Mouse (Mus musculus) thymus, postnatal 14 days (tissue): Measurements from ENCODE around the gene Adcy9.

Experiments used
- DNase-seq: peaks from one replicate; pipeline ENCODE4 v3.0.0; 2021

Gene Adcy9

GRCm38 (mm10) chr16:4418776-4419545, 1.3 kb downstream of the Adcy9 start:
- peak; percentile 52 for DNase-seq

GRCm38 (mm10) chr16:4418072-4418471, 2.2 kb downstream of the Adcy9 start:
- DNase-seq, result no peak

GRCm38 (mm10) chr16:4417455-4417854, 2.8 kb downstream of the Adcy9 start:
- no peak for DNase-seq

GRCm38 (mm10) chr16:4414881-4415585, 5.3 kb downstream of the Adcy9 start:
- no peak for DNase-seq

GRCm38 (mm10) chr16:4413988-4414880, 6.1 kb downstream of the Adcy9 start:
- DNase-seq, result peak; percentile 54

GRCm38 (mm10) chr16:4413301-4413700, 7.0 kb downstream of the Adcy9 start:
- no peak for DNase-seq

- DNase-seq, result no peak
Measured at GRCm38 (mm10) chr16:4412298-4412697, 8.0 kb downstream of the Adcy9 start.

GRCm38 (mm10) chr16:4411296-4411695, 9.0 kb downstream of the Adcy9 start:
- DNase-seq, result no peak

- no peak for DNase-seq
Measured at GRCm38 (mm10) chr16:4407536-4407935, 12.8 kb downstream of the Adcy9 start.

- DNase-seq, result no peak
Measured at GRCm38 (mm10) chr16:4406706-4407105, 13.6 kb downstream of the Adcy9 start.

- no peak for DNase-seq
Measured at GRCm38 (mm10) chr16:4406047-4406586, 14.2 kb downstream of the Adcy9 start.

GRCm38 (mm10) chr16:4404933-4405761, 15.2 kb downstream of the Adcy9 start:
- DNase-seq, result no peak

GRCm38 (mm10) chr16:4401109-4401508, 19.2 kb downstream of the Adcy9 start:
- DNase-seq, result no peak

- DNase-seq, result no peak
Measured at GRCm38 (mm10) chr16:4399471-4400223, 20.7 kb downstream of the Adcy9 start.

- no peak for DNase-seq
Measured at GRCm38 (mm10) chr16:4398782-4399181, 21.5 kb downstream of the Adcy9 start.

GRCm38 (mm10) chr16:4397636-4398035, 22.7 kb downstream of the Adcy9 start:
- no peak for DNase-seq

GRCm38 (mm10) chr16:4395687-4396341, 24.5 kb downstream of the Adcy9 start:
- no peak for DNase-seq

GRCm38 (mm10) chr16:4394991-4395590, 25.2 kb downstream of the Adcy9 start:
- no peak for DNase-seq

GRCm38 (mm10) chr16:4383473-4384038, 36.7 kb downstream of the Adcy9 start:
- DNase-seq, result no peak

GRCm38 (mm10) chr16:4382406-4382805, 37.9 kb downstream of the Adcy9 start:
- no peak for DNase-seq
